Mouse (Mus musculus): ENCODE data around the gene Pdcd10.

Pdcd10 gene

GRCm38 (mm10) chr3:75474657-75475056 lies 82.0 kb downstream of the Pdcd10 start:
- no peak for DNase-seq (ENCODE audit: low read depth, low spot score)

- DNase-seq (ENCODE audit: low read depth, low spot score), result no peak
Measured at GRCm38 (mm10) chr3:75468154-75468553, 88.5 kb downstream of the Pdcd10 start.

All from c-Kit-negative CD71-positive TER-119-positive erythroid progenitor cells, embryonic 14.5 days (primary cell).